Mouse (Mus musculus) kidney, postnatal 25 days (tissue): ENCODE results near the gene Rpl22.

Source experiments
- DNase-seq, 2 experiments: peaks; one replicate each; pipeline ENCODE4 v3.0.0; 2021; ENCODE audit warnings: mixed read lengths in 2 of 2

The Rpl22 gene

GRCm38 (mm10) chr4:152296874-152297861, 28.4 kb upstream of the Rpl22 start, which contains the start of gene Icmt:
Gene Icmt (plus strand): TSS chr4:152297227.
- peak; percentile 99 to 100 for DNase-seq

DNA sequence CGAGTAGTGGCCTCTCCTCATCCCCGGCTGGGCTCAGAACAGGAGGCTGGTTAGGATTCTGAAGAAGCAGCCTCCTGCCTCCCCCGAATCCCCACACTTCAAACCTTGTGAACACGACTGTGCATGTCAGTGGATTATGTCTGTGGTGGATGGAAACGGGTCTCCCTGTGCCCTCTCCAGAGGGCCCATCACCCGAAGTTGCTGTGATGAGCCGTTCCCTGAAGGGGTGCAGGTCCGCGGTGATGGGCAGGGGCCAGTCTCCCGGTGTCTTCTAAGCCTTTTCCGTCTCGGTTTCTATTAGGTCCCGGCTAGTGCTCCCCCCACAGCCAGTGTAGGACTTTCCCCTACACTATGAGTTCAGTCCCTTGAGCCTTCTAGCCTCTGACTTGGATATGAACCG, 26.7 kb upstream of the Rpl22 start:
- DNase-seq, result no peak

GRCm38 (mm10) chr4:152300375-152300774, 25.2 kb upstream of the Rpl22 start:
- no peak for DNase-seq

- peak; percentile 68 to 86 for DNase-seq
Measured at GRCm38 (mm10) chr4:152302012-152302411, 23.5 kb upstream of the Rpl22 start.

DNA sequence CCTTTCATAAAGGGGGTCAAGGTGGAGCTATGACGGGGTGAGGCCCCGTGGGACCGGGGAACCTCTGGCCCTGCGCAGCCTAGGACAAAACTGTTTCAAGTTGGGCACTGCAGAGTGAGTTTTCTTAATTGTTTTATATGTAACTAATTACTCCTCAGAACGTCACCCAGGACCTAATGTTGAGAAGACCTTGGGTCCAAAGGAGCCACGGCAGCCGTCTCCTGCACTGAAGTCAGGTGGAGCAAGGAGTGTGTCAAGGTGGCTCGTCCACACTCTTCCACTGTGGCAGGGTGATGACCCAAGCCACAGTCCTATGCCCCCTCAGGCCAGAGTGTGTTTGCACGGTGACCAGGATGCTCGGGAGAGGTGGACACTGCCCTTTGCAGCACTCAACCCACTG, 22.4 kb upstream of the Rpl22 start:
- peak; percentile 63 to 89 for DNase-seq

GRCm38 (mm10) chr4:152304685-152305084, 20.9 kb upstream of the Rpl22 start:
- no peak for DNase-seq

DNA sequence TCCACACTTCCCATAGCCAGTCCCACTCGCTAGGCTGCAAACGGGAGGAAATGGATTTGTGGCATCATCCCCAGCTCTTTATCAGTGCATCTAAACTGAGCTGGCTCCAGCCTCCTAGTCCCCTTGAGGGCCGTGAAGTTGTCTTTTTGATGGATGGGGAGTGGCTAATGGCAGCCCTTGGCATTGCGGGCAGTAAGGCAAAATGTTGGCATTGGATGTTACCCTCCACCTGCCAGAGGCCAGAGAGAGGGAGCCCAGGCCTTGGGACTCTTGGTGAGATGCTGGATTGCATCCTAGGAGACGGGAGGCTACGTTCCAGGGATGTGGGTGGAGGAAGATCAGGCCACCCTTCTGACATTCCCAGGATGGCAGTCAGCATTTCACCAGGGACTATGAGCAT, 19.6 kb upstream of the Rpl22 start:
- no peak for DNase-seq

DNA sequence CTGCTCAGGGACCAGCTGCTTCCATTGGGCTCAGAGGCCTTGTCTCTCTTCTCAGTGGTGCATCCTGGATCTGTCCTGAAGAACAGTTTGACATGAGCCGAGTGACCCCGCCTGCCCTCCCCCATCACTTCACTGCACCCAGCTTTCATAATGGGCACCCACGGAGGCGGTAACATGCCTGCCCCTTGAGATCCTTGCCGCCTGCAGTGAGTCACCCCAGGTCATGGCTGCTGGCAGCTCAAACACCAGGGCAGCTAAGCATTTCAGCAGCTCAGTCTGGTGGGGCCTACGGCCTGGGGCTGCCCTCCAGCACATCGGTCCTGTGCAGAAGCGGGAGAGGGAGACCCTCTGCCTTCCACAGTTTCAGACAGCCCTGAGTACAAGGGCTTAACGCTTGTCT, 18.0 kb upstream of the Rpl22 start:
- DNase-seq, result no peak

GRCm38 (mm10) chr4:152312186-152312585, 13.4 kb upstream of the Rpl22 start:
- DNase-seq, result no peak

GRCm38 (mm10) chr4:152313211-152313632, 12.3 kb upstream of the Rpl22 start:
- no peak for DNase-seq

- peak; percentile 61 to 64 for DNase-seq
Measured at GRCm38 (mm10) chr4:152313934-152314333, 11.6 kb upstream of the Rpl22 start.

DNA sequence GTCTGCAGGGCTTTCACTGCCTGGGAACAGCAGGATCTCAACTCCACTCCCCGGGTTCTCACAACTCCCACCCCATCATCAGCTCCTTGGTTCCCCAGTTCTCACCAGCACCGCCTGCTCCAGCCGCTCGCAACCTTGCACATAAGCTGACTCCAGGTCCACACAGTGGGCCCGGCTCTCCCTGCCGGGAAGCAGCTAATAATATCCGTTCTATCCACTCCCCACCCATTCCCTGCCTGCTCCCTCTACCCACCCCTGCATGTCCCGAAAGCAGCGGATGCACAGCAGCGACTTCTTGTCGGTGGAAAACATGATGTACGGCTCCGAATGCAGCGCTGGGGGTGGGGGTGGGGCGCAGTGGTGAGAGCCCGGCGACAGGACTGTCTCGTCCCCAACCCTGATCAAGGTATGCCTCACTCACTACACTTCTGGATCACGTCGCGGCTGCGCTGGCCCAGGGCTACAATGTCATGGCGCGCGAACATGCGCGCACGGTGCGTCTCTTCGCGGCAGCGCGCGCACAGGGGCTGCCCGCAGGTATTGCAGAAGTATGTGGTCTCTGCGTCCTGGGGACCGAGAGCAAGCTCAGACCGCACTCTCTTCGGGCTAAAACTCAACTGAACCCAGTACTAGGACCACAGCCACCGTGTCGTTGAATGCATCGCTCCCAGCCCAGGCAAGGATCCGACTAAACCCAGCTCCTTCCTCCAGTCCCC, 9.9 kb upstream of the Rpl22 start:
- no peak for DNase-seq

DNA sequence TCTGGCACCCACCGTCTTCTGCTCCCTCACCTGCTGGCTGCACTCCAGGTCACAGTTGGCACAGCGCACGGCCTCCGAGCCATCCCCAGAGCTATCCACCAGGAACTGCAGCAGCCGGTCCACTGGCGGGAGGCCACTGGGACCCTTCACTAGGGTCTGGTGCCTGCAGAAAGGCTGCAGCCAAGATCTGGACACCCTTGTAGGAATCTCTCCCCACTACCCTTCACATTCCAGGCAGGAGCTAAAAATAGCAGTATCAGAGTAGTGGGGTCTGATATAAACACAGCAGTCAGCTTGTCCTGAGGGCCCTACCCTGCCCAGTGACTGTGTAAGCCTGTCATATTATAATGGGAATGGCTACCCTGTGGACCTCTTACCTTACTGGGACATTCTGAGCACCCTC, 7.9 kb upstream of the Rpl22 start:
- DNase-seq, result no peak

DNA sequence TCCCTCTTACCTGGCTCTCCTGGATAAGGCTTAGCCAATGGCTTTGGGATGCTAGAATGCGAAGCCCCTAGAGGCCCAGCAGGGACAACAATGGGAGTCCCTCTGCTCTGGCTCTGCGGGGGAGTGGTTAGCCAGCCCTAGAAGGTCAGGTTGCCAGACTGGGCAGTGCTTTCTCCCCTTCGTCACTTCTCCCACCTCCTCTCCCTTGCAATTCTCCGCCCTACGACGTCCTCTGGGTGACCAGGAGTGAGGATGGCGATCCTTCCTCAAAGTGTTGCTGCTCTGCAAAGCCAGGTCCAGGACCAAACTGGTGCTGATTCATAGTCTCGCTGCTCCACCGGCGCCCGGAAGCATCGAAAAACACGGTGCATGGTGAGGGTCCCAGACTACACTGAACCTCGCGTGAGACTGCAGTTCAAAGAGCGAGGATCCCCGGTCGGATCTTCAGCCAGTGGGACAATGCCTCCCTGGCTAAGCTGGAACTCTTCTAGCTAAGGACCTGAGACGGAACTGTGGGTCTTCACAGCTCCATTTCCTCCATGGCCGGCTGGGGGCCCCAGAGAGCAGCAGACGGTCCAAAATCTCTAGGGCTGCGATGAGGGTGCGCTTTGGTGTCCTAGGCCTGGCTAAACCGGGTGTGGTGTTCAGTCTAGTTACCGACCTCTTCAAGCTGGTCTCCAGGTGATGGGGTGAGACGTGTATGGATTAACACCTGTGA, 6.9 kb upstream of the Rpl22 start, which contains the start of gene Rnf207:
Rnf207 (minus strand) TSS at position 477 of the 718 bp plus-strand sequence.
- peak; percentile 68 to 73 for DNase-seq

DNA sequence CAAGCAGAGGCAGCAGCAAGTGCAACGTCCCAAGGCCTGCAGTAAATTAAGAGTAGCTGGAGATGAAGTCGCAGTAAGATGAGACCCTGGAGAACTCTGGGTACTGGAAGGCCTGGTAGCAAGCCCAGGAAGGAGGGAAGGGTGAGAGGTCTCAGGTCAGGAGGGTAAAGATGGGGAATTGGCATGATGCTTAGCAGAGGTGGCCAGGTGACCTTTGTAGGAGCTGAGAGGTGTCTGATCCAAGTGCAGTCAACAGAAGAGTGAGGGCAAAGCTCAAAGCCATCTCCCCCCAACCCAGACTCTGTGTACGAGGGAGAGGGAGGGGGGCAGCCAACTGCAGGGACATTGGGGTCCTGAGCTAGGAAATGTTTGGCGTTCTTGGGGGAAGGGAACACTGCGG, 4.1 kb upstream of the Rpl22 start:
- no peak for DNase-seq

DNA sequence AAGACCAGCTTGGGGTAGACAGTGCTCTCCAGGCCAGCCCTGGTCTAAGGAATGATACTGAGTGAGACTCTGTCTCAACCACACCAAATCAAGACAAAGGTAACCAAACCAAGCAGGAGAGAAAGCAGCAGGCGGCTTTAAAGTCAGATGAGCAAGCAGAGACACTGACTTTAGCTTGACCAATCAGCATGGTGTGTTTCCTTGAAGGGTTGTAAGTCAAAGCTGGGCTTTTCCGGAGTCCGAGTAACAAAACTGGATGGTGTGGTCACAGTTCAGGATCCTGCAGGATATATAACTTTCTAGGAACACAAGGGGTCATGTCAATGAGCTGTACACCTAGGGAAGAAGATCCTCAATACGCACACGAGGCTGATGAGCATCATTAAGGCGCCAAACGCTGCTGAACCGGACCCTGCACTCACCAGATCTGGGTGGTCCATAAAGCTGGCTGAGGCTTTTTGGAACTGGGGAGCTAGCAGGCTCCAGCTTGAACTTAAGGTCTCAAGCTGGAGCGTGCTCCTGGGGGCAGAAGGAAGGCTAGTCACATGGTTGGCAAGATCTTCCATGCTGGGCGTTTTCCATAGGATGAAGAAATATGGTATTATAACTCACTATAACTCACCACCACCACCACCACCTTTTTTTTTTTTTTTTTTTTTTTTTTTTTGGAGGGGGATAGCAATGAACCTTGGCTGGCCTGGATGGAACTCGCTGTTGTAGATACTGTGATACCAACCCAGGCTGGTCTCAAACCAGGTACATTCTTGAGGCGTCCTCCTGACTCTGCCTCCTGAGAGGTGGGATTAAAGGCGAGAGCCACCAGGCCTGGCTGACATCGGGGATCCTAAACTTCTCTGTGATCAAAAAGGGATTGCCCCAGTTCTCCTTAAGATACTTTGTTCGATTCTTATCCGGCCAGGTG, 640 bp upstream of the Rpl22 start:
- DNase-seq, result no peak

- DNase-seq, result no peak
Measured at GRCm38 (mm10) chr4:152326543-152326942, 1.0 kb downstream of the Rpl22 start.

- DNase-seq, result peak; percentile 52 to 67
Measured at GRCm38 (mm10) chr4:152328691-152329090, 3.1 kb downstream of the Rpl22 start.

DNA sequence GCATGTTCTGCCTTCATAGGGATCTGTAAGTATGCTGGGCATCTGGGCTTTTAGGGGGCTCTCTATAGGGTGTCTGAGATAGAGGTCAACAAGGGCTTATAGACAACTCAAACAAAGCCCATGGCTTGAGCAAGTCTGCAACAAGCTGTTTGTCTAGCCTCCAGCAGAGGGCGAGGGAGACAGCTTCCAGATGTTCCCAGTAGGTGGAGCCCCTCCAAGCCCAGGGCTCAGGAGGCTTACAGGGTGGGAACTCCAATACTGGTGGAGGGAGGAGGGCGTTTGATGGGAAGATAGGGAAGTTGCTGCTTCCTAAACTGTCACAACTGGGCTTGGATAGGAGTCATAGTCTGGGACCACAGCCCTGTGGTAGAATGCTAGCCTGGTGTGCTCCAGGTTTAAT, 7.4 kb downstream of the Rpl22 start:
- DNase-seq, result peak; percentile 70 to 73

DNA sequence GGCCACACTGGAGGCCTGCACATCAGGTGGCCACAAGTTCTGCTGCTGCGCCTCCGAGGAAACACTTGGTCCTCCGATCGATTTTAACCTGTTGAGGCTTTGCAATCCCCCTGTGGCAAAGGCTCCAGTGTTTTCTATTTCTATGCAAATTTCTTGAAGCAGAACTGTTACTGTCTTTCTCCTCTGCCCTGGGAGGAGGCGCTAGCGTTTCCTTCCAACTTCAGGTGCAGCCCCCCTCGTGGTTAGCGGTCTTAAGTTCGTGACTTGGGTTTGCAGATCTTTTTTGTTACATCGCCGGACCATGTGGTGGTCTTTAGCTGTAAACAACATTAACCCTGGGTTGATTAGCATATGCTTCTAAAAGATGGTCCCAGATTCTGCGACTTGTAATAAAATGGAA, 8.0 kb downstream of the Rpl22 start:
- peak in 1 of 2 experiments; percentile 17 for DNase-seq

DNA sequence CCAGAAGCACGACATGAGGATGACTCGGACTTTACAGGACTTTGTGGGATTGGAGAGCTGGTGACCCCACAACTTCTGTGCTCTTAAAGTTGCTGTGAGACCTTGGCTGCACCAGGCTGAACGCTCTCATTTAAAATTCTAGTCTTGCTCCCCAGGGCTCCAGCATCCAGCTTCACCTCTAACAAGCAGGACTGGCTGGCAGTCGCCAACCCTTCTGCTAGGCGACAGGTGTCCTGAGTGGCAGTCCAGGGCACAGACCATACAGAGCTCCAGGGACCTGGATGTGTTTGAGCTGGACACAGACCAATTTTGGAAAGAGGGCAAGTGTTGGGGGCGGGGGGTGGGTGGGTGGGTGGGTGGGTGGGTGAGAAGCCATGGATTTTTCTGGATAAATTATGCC, 12.2 kb downstream of the Rpl22 start:
- peak in 1 of 2 experiments; percentile 46 for DNase-seq
